Mouse (Mus musculus) erythroblast, adult 5-6 weeks (primary cell): ENCODE measurements around the gene Rbp4. TPM values are rescaled to one million over a fixed set of nuclear protein-coding genes. Genes with fewer than 3 reads are reported as not detected.

Experiments used
- ATAC-seq: replicated peaks from 2 replicates; pipeline ENCODE4 v1.8.0; 2016; ENCODE audit warnings: moderate number of reproducible peaks, mild to moderate bottlenecking, moderate TSS enrichment, inconsistent platforms; ENCODE audit not compliant: poor library complexity, low FRiP score, severe bottlenecking
- total RNA-seq, 2 experiments: library from RNA; stranded (forward) in 1 of 2; stranded (reverse) in 1 of 2; fragments of 150-400 nt in 1 of 2; fragments of 200-764, 138-1000 nt in 1 of 2; gene quantifications; 2 replicates each; pipeline versions ENCODE4 v1.2.3 to v1.2.4; 2015 to 2017; ENCODE audit warnings: low replicate concordance in 2 of 2

Rbp4 gene
- total RNA-seq, 2 experiments from 2014 or later, result not detected

GRCm38 (mm10) chr19:38096231-38096630, 28.9 kb downstream of the Rbp4 start:
- ATAC-seq, result no peak

DNA sequence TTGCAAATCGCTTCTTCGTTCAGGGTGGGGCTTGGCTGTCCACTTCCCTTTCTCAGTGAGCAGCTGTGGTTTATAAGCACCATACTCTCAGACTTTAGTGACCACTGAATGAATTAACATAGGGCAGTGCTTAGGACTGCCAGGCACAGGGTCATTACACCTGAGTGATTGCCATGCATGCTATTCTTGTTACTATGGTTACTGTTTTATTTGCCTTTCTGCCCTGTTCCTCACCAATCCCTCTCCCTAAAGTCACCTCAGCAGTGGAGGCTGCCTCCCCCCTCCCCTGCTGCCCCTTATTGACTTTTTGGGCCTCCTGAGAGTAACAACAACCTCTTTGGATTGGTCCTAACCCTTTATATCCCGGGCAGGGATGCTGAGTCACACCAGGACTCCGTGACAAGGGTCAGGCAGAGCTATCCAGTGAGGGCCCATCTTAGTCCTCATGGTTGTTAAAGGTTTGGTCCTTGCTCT, 33.5 kb downstream of the Rbp4 start:
- ATAC-seq, result no peak

DNA sequence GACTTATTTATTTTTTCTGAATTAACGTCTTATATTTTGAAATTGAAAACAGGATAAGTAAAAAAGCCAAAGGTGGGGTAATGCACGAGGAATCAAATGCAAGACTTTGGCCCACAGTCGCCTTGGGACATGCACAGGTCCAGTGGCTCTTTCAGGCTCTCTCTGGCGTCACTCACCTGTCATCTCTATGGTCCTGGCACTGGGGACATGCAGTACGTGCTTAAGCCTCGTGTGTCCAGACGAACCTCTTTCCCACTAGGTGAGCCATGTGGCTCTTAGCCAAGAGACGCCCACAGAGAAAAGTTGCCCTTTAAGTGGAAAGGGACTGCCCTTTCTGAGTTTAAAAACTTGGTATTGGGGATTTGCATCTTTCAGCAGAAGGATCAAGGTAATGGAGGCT, 35.7 kb downstream of the Rbp4 start:
- ATAC-seq, result no peak

- ATAC-seq, result no peak
Observed at GRCm38 (mm10) chr19:38086948-38087551, 38.0 kb downstream of the Rbp4 start.

- ATAC-seq, result no peak
Observed at GRCm38 (mm10) chr19:38085841-38086240, 39.2 kb downstream of the Rbp4 start.

- no peak for ATAC-seq
Observed at GRCm38 (mm10) chr19:38082931-38083525, 42.1 kb downstream of the Rbp4 start.

GRCm38 (mm10) chr19:38081361-38081760, 43.7 kb downstream of the Rbp4 start:
- no peak for ATAC-seq

- no peak for ATAC-seq
Observed at GRCm38 (mm10) chr19:38077851-38078540, 47.1 kb downstream of the Rbp4 start.

- ATAC-seq, result no peak
Observed at GRCm38 (mm10) chr19:38076251-38076650, 48.8 kb downstream of the Rbp4 start.

GRCm38 (mm10) chr19:38075051-38075450, 50.0 kb downstream of the Rbp4 start:
- ATAC-seq, result no peak

GRCm38 (mm10) chr19:38073226-38073625, 51.9 kb downstream of the Rbp4 start:
- ATAC-seq, result no peak

Other genes with a start within 250 kb of the Rbp4 start
- 0.96 and 7.7 TPM in 2 replicates for gene Myof, start 81.7 kb downstream of the Rbp4 start, total RNA-seq (2015; ENCODE audit: low replicate concordance)
- 0.70 and 1.5 TPM in 2 replicates for gene Myof, start 81.7 kb downstream of the Rbp4 start, total RNA-seq (2017; ENCODE audit: low replicate concordance)
- gene Cep55, start 70.3 kb downstream of the Rbp4 start, total RNA-seq (2015; ENCODE audit: low replicate concordance), result 13.6 and 16.5 TPM in 2 replicates
- 6.8 and 17.1 TPM in 2 replicates for gene Cep55, start 70.3 kb downstream of the Rbp4 start, total RNA-seq (2017; ENCODE audit: low replicate concordance)
- not detected in 2 replicates for gene Ffar4, start 28.2 kb downstream of the Rbp4 start, total RNA-seq (2015; ENCODE audit: low replicate concordance)
- not detected in 2 replicates for gene Ffar4, start 28.2 kb downstream of the Rbp4 start, total RNA-seq (2017; ENCODE audit: low replicate concordance)
- gene Pde6c, start 7.5 kb upstream of the Rbp4 start, total RNA-seq (2015; ENCODE audit: low replicate concordance), result not detected in 2 replicates
- not detected in 2 replicates for gene Pde6c, start 7.5 kb upstream of the Rbp4 start, total RNA-seq (2017; ENCODE audit: low replicate concordance)
- 6.3 and 7.3 TPM in 2 replicates for gene Fra10ac1, start 98.9 kb upstream of the Rbp4 start, total RNA-seq (2015; ENCODE audit: low replicate concordance)
- gene Fra10ac1, start 98.9 kb upstream of the Rbp4 start, total RNA-seq (2017; ENCODE audit: low replicate concordance), result 4.5 and 6.1 TPM in 2 replicates
- 0.21 TPM in 1 of 2 replicates, not detected in the other for gene Lgi1, start 139.3 kb upstream of the Rbp4 start, total RNA-seq (2015; ENCODE audit: low replicate concordance)
- gene Lgi1, start 139.3 kb upstream of the Rbp4 start, total RNA-seq (2017; ENCODE audit: low replicate concordance), result not detected in 2 replicates